Mouse (Mus musculus): ENCODE results near the gene Zfhx3. TPM values are rescaled to one million over a fixed set of nuclear protein-coding genes. Genes with fewer than 3 reads are reported as not detected.

Gene Zfhx3
- total RNA-seq, 2 experiments from 2014 or later: 0.38 to 0.43 TPM

GRCm38 (mm10) chr8:108692239-108692627, 749.8 kb downstream of the Zfhx3 start:
- no peak for ATAC-seq (replicated peaks; ENCODE audit: low FRiP score, poor library complexity, severe bottlenecking)

DNA sequence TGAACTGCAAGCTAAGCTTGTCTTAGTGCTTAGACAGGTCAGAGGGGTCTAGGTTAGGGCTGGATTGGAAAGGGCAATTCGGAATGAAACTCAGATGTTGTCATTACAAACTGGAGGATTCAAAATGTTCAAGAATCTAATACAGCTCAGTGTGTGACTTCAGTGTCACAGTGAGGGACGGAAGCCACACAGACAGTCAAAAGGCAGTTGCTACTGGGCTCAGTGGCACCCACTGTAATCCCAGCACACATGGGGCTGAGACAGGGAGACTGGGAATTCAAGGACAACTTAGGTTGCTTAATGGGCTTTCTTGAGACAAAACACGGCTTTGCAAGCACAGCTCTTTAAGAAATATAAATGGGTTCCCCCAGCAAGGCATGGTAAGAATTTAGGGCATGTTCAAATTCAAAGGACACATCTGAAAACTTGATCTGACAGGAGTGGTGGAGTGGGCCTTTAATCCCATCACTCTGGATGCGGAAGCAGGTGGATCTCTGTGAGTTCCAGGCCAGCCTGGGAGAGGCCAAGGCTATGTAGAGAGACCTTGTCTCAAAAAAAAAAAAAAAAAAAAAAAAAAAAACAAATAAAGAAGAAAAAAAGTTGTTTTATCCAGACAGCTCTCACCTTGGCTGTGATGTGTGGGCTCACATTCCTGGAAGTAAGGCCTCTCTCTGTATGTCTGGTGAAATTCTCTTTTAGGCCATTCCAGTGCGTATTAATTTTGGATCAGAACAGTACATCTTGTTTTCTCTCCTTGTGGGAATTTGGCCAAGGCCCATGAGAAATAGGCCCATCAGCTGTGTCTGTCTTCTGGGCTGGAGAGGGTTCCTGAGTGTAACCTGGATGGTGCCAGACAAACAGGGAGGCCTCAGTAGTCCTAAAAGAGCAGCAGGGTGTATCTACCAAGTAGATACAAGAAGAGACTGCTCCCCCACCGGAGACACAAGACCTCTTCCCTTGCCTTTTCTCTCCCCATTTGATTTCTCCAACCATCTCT, 750.5 kb downstream of the Zfhx3 start:
- ATAC-seq (replicated peaks; ENCODE audit: low FRiP score, poor library complexity, severe bottlenecking): no peak

DNA sequence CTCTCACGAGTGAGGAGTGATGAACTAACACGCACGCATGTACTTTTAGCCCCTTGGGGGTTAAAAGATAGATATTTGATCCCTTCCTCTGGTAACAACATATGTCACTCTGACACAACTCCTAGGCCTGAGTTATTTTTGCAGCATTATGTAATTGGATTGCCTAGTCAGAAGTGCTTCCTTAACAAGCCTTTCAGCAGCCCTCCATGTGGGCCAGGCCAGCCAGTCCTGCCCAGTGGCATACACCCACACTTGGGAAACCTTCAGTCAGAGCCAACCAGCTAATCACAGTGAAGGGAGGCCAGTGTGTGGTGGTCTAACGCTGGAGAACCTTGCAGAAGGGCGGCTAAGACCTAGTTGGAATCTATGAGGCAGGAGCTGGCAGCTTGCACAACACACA, 751.4 kb downstream of the Zfhx3 start:
- no peak for ATAC-seq (replicated peaks; ENCODE audit: low FRiP score, poor library complexity, severe bottlenecking)

GRCm38 (mm10) chr8:108694516-108694915, 752.1 kb downstream of the Zfhx3 start:
- no peak for ATAC-seq (replicated peaks; ENCODE audit: low FRiP score, poor library complexity, severe bottlenecking)

- no peak for ATAC-seq (replicated peaks; ENCODE audit: low FRiP score, poor library complexity, severe bottlenecking)
Observed at GRCm38 (mm10) chr8:108695242-108695880, 752.9 kb downstream of the Zfhx3 start.

DNA sequence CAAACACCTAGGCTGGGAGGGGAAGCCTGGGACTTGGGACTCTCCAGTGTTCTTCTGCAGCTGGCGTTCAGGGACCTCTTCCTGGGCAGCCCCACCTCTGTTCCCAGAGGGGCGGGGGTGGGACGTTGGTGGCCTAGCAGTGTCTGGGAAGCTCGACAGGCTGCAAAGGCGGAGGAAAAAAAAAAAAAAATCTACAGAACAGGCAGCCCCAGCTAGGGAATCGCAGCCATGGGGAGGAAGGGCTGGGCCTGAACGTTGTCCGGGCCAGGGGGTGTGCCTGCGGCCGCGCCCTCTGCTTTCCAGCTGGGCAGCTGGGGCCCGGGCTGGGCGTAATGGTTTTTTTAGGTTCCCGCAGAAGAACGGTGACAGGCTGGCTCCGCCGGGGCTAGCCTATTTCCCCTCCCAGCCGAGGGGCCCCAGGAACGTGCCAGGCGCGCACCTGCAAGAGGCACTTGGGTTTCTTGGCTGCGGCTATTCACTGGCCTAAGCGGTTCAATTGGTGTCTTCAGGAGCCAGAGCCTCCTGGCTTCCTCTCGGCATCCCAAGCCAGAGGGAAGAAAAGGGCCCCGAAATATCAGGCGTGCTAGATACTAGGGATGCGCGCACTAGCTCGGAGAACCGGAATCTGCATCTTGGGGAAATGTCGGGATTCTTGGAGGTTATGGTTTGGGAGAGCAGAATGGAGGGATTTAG, 753.6 kb downstream of the Zfhx3 start:
- no peak for ATAC-seq (replicated peaks; ENCODE audit: low FRiP score, poor library complexity, severe bottlenecking)

DNA sequence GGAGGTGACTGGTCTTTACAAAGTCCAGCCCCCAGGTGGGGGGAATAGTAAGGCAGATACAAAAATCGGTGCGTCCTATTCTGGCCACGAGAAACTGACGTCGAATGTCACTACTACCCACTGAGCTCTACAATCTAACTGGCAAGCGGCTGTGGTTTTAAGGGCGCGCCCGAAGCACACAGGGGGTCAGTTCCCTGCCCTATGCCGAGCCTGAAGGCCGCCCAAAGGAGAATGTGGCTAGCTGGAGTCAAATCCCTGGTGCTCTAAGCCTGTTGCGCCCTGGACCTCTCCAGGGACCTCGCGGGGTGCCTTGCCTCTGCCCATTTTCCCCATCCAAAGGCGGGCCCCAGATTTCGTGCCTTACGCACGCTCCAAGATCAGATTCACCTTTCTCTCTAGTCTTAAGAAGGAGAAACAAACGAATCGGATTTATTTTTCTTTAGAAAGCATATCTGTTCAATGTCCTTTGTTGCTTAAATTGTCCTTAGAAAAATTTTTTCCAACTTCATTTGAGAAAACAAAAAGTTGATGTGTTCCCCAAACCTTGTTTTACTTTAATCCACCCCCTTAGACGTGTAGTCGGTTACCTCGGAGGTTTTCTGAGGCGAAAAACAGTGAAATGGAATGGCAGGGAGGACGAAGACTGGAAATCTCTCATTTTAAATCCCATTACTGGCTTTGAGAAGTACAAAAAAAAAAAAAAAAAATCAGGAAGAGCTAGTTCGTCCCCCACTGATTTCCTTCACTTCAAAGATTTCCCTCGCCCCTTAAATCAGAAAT, 754.4 kb downstream of the Zfhx3 start:
- no peak for ATAC-seq (replicated peaks; ENCODE audit: low FRiP score, poor library complexity, severe bottlenecking)

DNA sequence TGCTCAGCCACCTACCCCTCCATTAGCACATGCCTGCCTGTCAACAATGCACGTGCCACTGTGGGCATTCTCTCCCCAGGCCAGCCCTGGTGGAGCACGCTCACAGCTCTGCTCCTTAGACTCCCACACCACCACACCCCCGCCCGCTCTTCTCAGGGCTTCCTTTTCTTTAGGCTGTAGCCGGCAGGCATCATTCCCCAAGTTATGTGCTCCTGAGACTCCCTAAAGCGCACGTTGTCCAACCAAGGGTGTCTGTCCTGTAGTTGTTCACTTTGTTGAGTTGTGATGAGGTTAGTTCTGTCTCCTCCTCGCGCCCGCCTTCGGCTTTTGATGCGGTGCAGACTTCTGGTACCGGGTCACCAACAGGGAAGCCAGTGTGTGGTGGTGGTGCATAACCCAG, 755.1 kb downstream of the Zfhx3 start:
- no peak for ATAC-seq (replicated peaks; ENCODE audit: low FRiP score, poor library complexity, severe bottlenecking)

- no peak for ATAC-seq (replicated peaks; ENCODE audit: low FRiP score, poor library complexity, severe bottlenecking)
Observed at GRCm38 (mm10) chr8:108698101-108698660, 755.7 kb downstream of the Zfhx3 start.

GRCm38 (mm10) chr8:108699011-108699410, 756.6 kb downstream of the Zfhx3 start:
- no peak for ATAC-seq (replicated peaks; ENCODE audit: low FRiP score, poor library complexity, severe bottlenecking)

- ATAC-seq (replicated peaks; ENCODE audit: low FRiP score, poor library complexity, severe bottlenecking): no peak
Observed at GRCm38 (mm10) chr8:108699454-108700345, 757.3 kb downstream of the Zfhx3 start.

DNA sequence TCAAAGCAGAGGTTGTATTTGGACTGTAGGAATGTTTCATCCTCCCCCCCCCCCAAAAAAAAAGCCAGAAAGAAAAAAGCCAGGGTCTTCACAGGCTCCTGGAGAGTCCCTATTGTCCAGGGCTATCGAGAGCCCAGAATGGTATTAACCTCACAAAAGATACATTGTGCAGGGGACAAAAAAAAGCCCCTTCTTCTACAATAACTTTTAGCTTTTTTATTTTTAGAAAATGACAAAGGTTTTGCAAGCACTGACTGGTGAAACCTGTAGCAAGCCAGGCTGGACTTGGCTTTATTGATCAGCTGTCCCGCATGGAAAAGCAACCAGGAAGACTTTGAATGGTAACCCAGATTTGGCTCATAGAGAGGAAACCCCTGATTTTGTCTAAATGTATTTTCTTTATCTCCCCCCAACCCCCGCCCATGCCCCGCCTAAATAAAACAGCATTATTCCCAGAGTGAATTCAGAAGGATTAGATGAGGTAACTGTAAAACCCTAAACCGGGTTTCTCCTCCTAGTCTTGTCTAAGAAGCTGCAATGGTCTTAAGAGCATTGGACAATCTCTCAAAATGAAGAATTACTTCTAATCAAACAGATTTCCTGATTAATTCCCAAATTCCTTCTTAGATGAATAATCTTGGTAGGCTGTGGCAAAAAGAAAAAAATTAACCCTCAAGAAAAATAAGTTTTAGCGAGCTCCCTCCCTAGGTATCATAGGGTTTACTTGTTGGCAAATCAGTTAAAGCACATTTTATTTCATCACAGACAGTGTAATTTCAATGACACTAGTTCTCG, 759.1 kb downstream of the Zfhx3 start:
- ATAC-seq (replicated peaks; ENCODE audit: low FRiP score, poor library complexity, severe bottlenecking): no peak

DNA sequence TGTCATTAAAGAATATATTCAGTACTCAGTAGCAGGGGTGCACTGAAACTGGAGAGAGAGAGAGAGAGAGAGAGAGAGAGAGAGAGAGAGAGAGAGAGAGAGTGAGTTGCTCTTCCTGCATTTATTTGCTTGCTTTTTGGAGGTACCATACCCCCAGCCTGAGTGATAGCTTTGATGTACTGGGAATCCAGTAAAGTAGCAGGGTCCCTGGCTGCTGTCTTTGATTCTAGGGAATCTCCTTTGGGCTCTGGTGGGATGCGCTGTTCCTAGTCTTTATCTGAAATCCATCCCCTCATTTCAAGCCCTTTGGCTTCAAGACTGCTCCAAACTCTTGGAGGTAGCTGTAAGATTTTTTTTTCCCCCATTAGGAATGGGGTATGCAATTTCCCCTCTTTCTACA, 759.8 kb downstream of the Zfhx3 start:
- no peak for ATAC-seq (replicated peaks; ENCODE audit: low FRiP score, poor library complexity, severe bottlenecking)

GRCm38 (mm10) chr8:108705751-108706150, 763.3 kb downstream of the Zfhx3 start:
- ATAC-seq (replicated peaks; ENCODE audit: low FRiP score, poor library complexity, severe bottlenecking): no peak

GRCm38 (mm10) chr8:108706491-108706847, 764.0 kb downstream of the Zfhx3 start:
- ATAC-seq (replicated peaks; ENCODE audit: low FRiP score, poor library complexity, severe bottlenecking): no peak

DNA sequence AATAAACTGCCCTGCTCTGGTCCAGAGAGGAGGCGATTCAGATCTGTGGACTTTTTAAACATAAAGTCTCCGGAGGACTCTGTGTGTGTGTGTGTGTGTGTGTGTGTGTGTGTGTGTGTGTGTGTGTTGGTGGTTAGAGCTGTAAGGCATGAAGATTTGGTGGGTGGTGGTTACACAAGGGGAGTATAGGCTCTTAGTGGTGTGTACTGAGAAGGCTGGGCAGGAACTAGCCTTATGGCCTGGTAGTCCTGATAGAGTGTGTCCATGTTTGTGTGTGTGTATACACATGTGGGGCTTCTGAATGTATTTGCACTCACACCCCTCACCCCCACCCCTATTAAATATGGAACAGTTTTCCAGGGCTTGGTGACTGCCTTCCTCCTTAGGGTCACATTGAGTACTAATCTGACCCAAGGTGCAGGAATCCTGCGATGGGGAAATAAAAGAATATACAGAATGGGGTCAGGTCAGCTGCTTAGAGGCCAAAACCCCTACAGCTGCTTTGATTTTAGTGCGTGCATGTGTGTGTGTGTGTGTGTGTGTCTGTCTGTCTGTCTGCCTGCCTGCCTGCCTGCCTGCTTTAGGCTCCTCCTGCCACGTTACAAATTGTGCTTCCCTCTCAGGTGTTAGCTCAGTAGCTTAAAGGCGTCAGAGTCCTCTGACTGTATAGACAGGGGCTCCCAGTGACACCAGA, 764.6 kb downstream of the Zfhx3 start:
- ATAC-seq (replicated peaks; ENCODE audit: low FRiP score, poor library complexity, severe bottlenecking): no peak

DNA sequence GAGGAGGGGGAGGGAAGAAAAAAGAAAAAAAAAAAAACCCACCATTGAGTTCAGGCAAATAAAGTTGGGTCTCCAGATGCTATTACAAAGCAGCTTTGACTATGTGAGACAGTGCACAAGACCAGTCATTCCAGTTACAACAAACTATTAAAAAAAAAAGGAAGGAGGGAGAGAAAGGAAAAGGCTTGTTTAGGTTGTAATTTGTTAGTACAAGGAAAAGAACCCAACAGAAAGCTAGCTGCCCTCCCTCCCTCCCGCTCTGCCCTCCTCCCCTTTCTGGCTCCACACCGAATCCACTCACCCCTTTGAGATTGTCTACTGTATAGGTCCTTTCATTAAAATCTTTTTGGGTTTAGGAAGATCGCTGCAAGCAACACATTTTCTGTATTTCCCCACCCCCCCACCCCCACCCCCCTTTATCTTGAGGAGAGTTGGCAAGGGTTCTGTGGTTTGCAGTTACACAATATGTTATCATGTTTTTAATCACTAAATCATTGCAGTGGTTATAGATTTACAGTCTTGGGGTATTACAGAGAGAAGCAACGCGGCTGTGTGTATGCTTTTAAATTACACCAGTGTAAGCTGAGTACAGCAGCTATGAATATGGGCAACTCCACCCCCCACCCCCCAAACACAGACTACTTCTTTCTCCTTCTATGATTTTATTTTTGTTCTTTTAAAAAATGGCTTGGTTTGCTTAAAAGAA, 765.3 kb downstream of the Zfhx3 start:
- ATAC-seq (replicated peaks; ENCODE audit: low FRiP score, poor library complexity, severe bottlenecking): no peak
